Mouse (Mus musculus): ENCODE results near the gene Cnot8. TPM values are rescaled to one million over a fixed set of nuclear protein-coding genes. Genes with fewer than 3 reads are reported as not detected.

The Cnot8 gene
- polyA plus RNA-seq, 1 experiment, result 47.2 TPM

DNA sequence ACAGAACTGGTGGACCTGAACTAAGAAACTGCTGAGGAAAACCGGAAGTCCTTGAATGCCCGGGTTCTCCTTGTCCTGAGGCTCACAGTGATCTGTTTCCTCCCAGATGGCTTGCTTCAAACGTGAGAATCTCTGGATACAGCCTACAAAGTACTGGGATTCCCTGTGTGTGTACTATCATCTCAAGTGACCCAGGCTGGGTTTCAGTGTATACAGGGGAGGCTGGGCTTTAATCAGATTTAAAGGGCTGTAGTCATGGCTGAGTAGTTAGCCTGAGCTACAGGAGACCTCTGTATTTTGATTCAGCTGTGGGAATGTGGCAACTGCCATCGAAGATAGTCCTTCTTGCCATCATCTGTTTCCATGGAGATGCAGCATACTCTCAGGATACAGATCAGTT lies 26.7 kb upstream of the Cnot8 start:
- 31% methylated on average over 4 of the region's 4 CpGs for WGBS
- H3K27me3 ChIP-seq (replicated peaks; ENCODE audit: control insufficient read depth, insufficient read depth, low read length), result no peaks in the 10 kb centered on the region
- H3K4me3 ChIP-seq (ENCODE audit: insufficient read depth, low read depth, low read length), result no peak overlapping the region
- no peaks in the 10 kb centered on the region for H3K4me1 ChIP-seq (ENCODE audit: control insufficient read depth, insufficient read depth, low read length)
- DNase-seq, result no peak
- no peak overlapping the region for H3K27ac ChIP-seq (ENCODE audit: insufficient read depth, low read depth, low read length)
- TF ChIP-seq POLR2A (IDR thresholded peaks at IDR 0.05; ENCODE audit: low read depth, low read length) (no peak), CTCF (conservative IDR thresholded peaks at IDR 0.05; ENCODE audit: insufficient read depth, insufficient read length, low read depth, low read length) (no peak)
- H3K36me3 ChIP-seq (ENCODE audit: control insufficient read depth, insufficient read depth, low read length), result no peaks in the 10 kb centered on the region

DNA sequence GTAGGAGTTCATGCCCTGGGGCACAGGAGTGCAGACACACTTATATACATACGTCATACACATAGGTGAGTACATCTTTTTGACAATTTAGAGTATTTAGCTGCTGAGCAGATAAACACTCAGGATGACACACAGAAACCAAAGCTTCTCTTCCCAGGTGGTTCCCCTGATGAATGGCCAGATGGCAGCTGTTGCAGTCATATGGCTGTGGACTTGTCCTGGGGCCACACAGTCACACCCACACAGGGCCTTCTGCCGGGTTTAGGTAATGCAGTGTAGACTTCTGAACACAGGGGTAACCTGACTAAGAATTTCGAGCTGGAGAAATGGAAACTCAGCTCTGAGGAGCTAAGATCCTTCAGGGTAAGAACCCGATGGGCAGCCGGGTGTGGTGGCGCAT lies 22.2 kb upstream of the Cnot8 start:
- Histone ChIP-seq H3K36me3 (ENCODE audit: control insufficient read depth, insufficient read depth, low read length) (no peaks in the 10 kb centered on the region), H3K4me1 (ENCODE audit: control insufficient read depth, insufficient read depth, low read length) (no peaks in the 10 kb centered on the region), H3K27ac (ENCODE audit: insufficient read depth, low read depth, low read length) (no peak overlapping the region), H3K27me3 (replicated peaks; ENCODE audit: control insufficient read depth, insufficient read depth, low read length) (no peaks in the 10 kb centered on the region), H3K4me3 (ENCODE audit: insufficient read depth, low read depth, low read length) (no peak overlapping the region)
- 85% methylated on average over 6 of the region's 6 CpGs for WGBS
- no peak for DNase-seq
- TF ChIP-seq CTCF (conservative IDR thresholded peaks at IDR 0.05; ENCODE audit: insufficient read depth, insufficient read length, low read depth, low read length) (no peak), POLR2A (IDR thresholded peaks at IDR 0.05; ENCODE audit: low read depth, low read length) (no peak)

DNA sequence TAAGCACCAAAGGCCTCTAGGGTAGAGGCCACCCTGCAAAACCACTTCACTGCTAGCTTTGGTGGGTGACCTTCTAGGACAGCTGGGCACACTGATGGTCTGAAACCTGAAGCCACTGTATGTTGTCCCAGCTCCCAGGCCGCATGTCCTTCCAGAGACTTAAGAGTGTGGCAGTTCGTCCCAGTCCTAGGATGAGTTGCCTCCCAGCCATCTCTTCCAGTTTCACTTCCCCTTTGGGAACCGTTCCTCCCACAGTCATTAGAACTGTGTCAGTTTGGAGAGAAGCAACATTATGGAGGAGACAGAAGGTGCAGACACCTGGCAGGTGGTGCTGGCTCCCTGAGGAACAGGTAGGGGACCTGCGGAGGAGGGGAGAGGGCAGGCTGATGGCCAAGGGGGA lies 11.4 kb upstream of the Cnot8 start:
- Histone ChIP-seq H3K27me3 (replicated peaks; ENCODE audit: control insufficient read depth, insufficient read depth, low read length) (no peaks in the 10 kb centered on the region), H3K36me3 (ENCODE audit: control insufficient read depth, insufficient read depth, low read length) (no peaks in the 10 kb centered on the region), H3K4me1 (ENCODE audit: control insufficient read depth, insufficient read depth, low read length) (0 out of 2 replicates have a peak, but pooled peaks cover 4% of the 10 kb centered on the region), H3K4me3 (ENCODE audit: insufficient read depth, low read depth, low read length) (peak overlapping the region; percentile 36), H3K27ac (ENCODE audit: insufficient read depth, low read depth, low read length) (no peak overlapping the region)
- WGBS, result 59% methylated on average over 4 of the region's 4 CpGs
- no peak for DNase-seq
- TF ChIP-seq POLR2A (IDR thresholded peaks at IDR 0.05; ENCODE audit: low read depth, low read length) (no peak), CTCF (conservative IDR thresholded peaks at IDR 0.05; ENCODE audit: insufficient read depth, insufficient read length, low read depth, low read length) (no peak)

DNA sequence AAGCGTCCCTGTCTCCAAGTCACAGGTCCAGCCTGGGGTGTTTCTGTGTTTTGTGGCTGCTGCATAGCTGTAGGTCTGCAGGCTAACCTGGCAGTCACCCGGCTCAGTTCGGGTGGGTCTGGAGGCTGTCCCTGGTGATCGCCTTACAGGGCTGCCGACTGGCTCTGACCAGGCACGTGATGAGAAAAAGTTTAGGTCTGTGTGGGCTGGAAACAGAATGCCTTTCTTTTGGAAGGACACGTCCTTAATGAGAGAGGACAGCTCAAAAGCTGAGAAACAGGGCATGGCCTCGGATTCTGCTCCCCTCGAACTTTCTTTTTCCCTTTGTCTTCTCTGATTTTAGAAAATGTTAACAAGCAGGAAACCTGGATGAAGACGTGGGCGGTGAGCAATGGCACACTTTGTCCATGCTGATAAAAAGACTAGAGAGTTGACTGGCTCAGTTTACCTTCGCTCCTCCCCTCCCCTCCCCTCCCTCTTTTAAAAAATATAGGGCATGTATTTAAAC lies 10.9 kb upstream of the Cnot8 start, which contains the start of gene Gm12248:
TSS of gene Gm12248 (minus strand) at position 114 of the 508 bp plus-strand sequence.
- peak; percentile 50 for DNase-seq
- H3K27me3 ChIP-seq (replicated peaks; ENCODE audit: control insufficient read depth, insufficient read depth, low read length), result no peaks in the 10 kb centered on the region
- H3K36me3 ChIP-seq (ENCODE audit: control insufficient read depth, insufficient read depth, low read length), result no peaks in the 10 kb centered on the region
- no peak within 1 kb of the TSS for H3K27ac ChIP-seq (ENCODE audit: insufficient read depth, low read depth, low read length)
- H3K4me1 ChIP-seq (ENCODE audit: control insufficient read depth, insufficient read depth, low read length), result 0 out of 2 replicates have a peak, but pooled peaks cover 4% of the 10 kb centered on the region
- peak within 1 kb of the TSS; percentile 36 for H3K4me3 ChIP-seq (ENCODE audit: insufficient read depth, low read depth, low read length)
- WGBS, result 25% methylated on average over 12 of the region's 12 CpGs
- no peak for TF ChIP-seq POLR2A (IDR thresholded peaks at IDR 0.05; ENCODE audit: low read depth, low read length)
- no peak for TF ChIP-seq CTCF (conservative IDR thresholded peaks at IDR 0.05; ENCODE audit: insufficient read depth, insufficient read length, low read depth, low read length)

DNA sequence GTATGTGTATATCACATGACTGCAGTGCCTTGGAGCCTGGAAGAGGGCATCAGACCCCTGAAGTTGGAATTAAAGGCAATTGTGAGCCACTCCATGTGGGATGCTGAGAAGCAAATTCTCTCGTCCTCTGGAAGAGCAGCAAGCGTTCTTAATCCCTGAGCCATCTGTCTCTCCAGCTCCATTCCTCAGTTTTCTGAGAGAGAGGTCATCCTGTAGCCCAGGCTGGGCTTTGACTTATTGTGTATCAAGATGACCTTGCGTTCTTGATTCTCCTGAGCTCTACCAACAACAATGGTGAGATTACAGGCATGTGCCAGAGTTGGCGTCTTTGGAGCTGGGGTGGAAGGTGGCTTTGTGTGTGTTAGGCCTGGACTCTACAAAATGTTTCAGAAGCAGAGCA lies 9.2 kb upstream of the Cnot8 start:
- H3K27ac ChIP-seq (ENCODE audit: insufficient read depth, low read depth, low read length), result no peak overlapping the region
- TF ChIP-seq POLR2A (IDR thresholded peaks at IDR 0.05; ENCODE audit: low read depth, low read length) (no peak), CTCF (conservative IDR thresholded peaks at IDR 0.05; ENCODE audit: insufficient read depth, insufficient read length, low read depth, low read length) (no peak)
- no peak for DNase-seq
- no peaks in the 10 kb centered on the region for H3K36me3 ChIP-seq (ENCODE audit: control insufficient read depth, insufficient read depth, low read length)
- 93% methylated on average over 4 of the region's 4 CpGs for WGBS
- H3K4me1 ChIP-seq (ENCODE audit: control insufficient read depth, insufficient read depth, low read length), result 0 out of 2 replicates have a peak, but pooled peaks cover 4% of the 10 kb centered on the region
- H3K4me3 ChIP-seq (ENCODE audit: insufficient read depth, low read depth, low read length), result no peak overlapping the region
- H3K27me3 ChIP-seq (replicated peaks; ENCODE audit: control insufficient read depth, insufficient read depth, low read length), result no peaks in the 10 kb centered on the region

DNA sequence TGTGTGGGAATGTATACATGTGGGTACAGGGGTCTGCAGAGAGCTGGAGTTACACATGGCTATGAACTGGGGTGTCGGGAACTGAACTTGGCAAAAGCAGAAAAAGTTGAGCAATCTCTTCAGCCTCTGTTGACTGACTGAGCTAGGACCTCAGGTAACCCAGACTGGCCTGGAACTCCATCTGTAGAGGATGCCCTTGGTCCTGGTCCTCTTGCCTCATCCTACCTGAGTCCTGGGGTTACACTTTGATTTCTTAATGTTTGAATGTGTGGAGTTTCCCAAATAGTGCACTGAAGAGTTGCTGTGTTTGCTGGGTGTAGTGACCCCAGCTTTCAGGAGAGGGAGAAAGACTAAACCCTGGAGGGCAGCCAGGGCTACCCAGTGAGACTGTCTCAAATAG lies 8.4 kb upstream of the Cnot8 start:
- no peak for TF ChIP-seq POLR2A (IDR thresholded peaks at IDR 0.05; ENCODE audit: low read depth, low read length)
- no peak for TF ChIP-seq CTCF (conservative IDR thresholded peaks at IDR 0.05; ENCODE audit: insufficient read depth, insufficient read length, low read depth, low read length)
- DNase-seq, result no peak
- 0 out of 2 replicates have a peak, but pooled peaks cover 4% of the 10 kb centered on the region for H3K4me1 ChIP-seq (ENCODE audit: control insufficient read depth, insufficient read depth, low read length)
- H3K27ac ChIP-seq (ENCODE audit: insufficient read depth, low read depth, low read length), result no peak overlapping the region
- WGBS, result 86% methylated on average over 1 of the region's 1 CpGs
- no peaks in the 10 kb centered on the region for H3K36me3 ChIP-seq (ENCODE audit: control insufficient read depth, insufficient read depth, low read length)
- no peaks in the 10 kb centered on the region for H3K27me3 ChIP-seq (replicated peaks; ENCODE audit: control insufficient read depth, insufficient read depth, low read length)
- H3K4me3 ChIP-seq (ENCODE audit: insufficient read depth, low read depth, low read length), result no peak overlapping the region

DNA sequence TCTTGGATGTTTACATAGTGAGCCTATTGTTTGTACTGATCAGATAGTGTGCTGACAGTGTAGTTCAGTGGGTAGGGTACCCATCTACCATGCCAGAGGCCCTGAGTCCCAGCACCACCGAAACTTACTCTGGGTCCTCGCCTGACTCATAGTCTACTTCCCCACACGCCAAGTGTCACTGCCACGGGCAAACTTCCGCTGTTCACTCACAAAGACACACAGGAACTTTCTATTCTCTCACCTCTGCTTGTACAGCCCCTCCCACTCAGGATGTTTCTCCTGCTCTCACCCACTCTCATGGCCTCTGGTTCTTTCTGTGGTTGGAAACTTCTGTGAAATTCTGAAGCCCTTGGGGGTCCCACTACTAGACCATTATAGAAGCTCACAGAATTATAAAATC lies 7.8 kb upstream of the Cnot8 start:
- H3K27ac ChIP-seq (ENCODE audit: insufficient read depth, low read depth, low read length), result no peak overlapping the region
- DNase-seq, result no peak
- 0 out of 2 replicates have a peak, but pooled peaks cover 4% of the 10 kb centered on the region for H3K4me1 ChIP-seq (ENCODE audit: control insufficient read depth, insufficient read depth, low read length)
- H3K27me3 ChIP-seq (replicated peaks; ENCODE audit: control insufficient read depth, insufficient read depth, low read length), result no peaks in the 10 kb centered on the region
- TF ChIP-seq CTCF (conservative IDR thresholded peaks at IDR 0.05; ENCODE audit: insufficient read depth, insufficient read length, low read depth, low read length) (no peak), POLR2A (IDR thresholded peaks at IDR 0.05; ENCODE audit: low read depth, low read length) (no peak)
- H3K4me3 ChIP-seq (ENCODE audit: insufficient read depth, low read depth, low read length), result no peak overlapping the region
- WGBS, result 67% methylated on average over 5 of the region's 5 CpGs
- H3K36me3 ChIP-seq (ENCODE audit: control insufficient read depth, insufficient read depth, low read length), result no peaks in the 10 kb centered on the region
